Mouse (Mus musculus) heart, embryonic 11.5 days (tissue): ENCODE measurements at regions not wholly inside any gene's neighbourhood (a gene's known extent, or its start where the extent isn't known, plus 50 kb on each side); places are given as distances from the start of the nearest gene placed in this dataset.

Experiments
- ATAC-seq: fragments of 200-750 bp; cut with Nextera tagmentation; replicated peaks from 2 replicates; pipeline ENCODE4 v1.8.0; 2017; ENCODE audit warnings: moderate library complexity; ENCODE audit not compliant: insufficient number of reproducible peaks, low FRiP score, low TSS enrichment
- H3K27ac ChIP-seq: fragments of 300-500 bp; sonication (generic); 2 replicates; pipeline ENCODE4 v1.5.1; 2014; ENCODE audit warnings: mild to moderate bottlenecking, low read depth, low read length
- H3K27me3 ChIP-seq: fragments of 300-500 bp; sonication (generic); 2 replicates; pipeline ENCODE4 v1.6.1; 2014; ENCODE audit warnings: mild to moderate bottlenecking, low read length, mixed read lengths; ENCODE audit not compliant: control insufficient read depth, insufficient read depth
- H3K36me3 ChIP-seq: fragments of 300-500 bp; sonication (generic); 2 replicates; pipeline ENCODE4 v1.6.1; 2014; ENCODE audit warnings: mild to moderate bottlenecking, low read length, moderate library complexity, mixed read lengths; ENCODE audit not compliant: control insufficient read depth, insufficient read depth
- H3K4me1 ChIP-seq: fragments of 300-500 bp; sonication (generic); 2 replicates; pipeline ENCODE4 v1.6.1; 2014; ENCODE audit warnings: low read length; ENCODE audit not compliant: control insufficient read depth, insufficient read depth
- H3K4me2 ChIP-seq: fragments of 300-500 bp; sonication (generic); 2 replicates; pipeline ENCODE4 v1.6.1; 2014; ENCODE audit warnings: mild to moderate bottlenecking, moderate library complexity
- H3K4me3 ChIP-seq: fragments of 300-500 bp; sonication (generic); 2 replicates; pipeline ENCODE4 v1.5.1; 2014; ENCODE audit warnings: low read depth, low read length
- H3K9ac ChIP-seq: fragments of 300-500 bp; sonication (generic); 2 replicates; pipeline ENCODE4 v1.6.1; 2014; ENCODE audit warnings: mild to moderate bottlenecking, low read depth, low read length, moderate library complexity
- H3K9me3 ChIP-seq: fragments of 300-500 bp; sonication (generic); replicated peaks from 2 replicates; pipeline ENCODE4 v1.6.1; 2016; ENCODE audit warnings: low read length; ENCODE audit not compliant: control insufficient read depth
- WGBS: fragments of 180-500 bp; shearing (Covaris S2); extraction: QIAGEN DNeasy Blood & Tissue Kit; methylation state at CpG from one replicate; pipeline ENCODE4 v1.1.7; 2014; ENCODE audit not compliant: insufficient replicate concordance; 5-methylcytosine and 5-hydroxymethylcytosine counted together

DNA sequence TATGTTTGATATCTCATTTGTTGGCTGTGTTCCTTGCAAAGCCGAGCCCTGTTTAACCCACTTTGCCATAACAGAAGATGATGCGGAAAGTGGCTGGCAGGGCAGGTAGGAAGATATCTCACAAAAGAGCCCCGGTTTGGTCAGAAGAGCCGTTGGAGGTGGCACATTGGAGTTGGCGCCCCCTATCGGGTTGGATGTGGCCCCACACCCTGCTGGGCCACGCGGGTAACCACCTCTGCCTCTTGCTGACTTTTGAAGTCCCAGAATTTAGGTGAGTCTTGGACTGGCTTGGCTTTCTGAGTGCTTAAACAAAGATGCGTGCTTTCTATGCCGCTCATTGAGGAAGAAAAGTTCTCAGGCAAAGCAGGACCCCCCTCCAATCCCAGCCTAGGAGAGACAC lies 56.1 kb downstream of the Gm4791 start:
- Histone ChIP-seq H3K27me3 (no peaks in the 10 kb centered on the region; the same call in 1 of the 2 replicates), H3K27ac (no peak overlapping the region), H3K4me3 (no peak overlapping the region), H3K4me2 (no peak overlapping the region), H3K9me3 (peaks cover 4% of the 10 kb centered on the region; the same call in 1 of the 2 replicates), H3K9ac (no peak overlapping the region), H3K4me1 (no peaks in the 10 kb centered on the region), H3K36me3 (no peaks in the 10 kb centered on the region)
- ATAC-seq: no peak
- whole genome bisulfite sequencing: 65% methylated on average over 10 of the region's 10 CpGs

- WGBS: 79% methylated on average over 6 of the region's 6 CpGs
- Histone ChIP-seq H3K27ac (no peak overlapping the region), H3K9ac (no peak overlapping the region), H3K36me3 (no peaks in the 10 kb centered on the region), H3K4me1 (no peaks in the 10 kb centered on the region), H3K4me2 (no peak overlapping the region), H3K27me3 (no peaks in the 10 kb centered on the region; the same call in 1 of the 2 replicates), H3K9me3 (no peaks in the 10 kb centered on the region), H3K4me3 (no peak overlapping the region)
- ATAC-seq: no peak
Observed at GRCm38 (mm10) chr9:47055558-47055957, 57.0 kb downstream of the Gm4791 start.

GRCm38 (mm10) chr9:47059339-47060005 lies 60.9 kb downstream of the Gm4791 start:
- Histone ChIP-seq H3K27ac (no peak overlapping the region), H3K9ac (no peak overlapping the region), H3K4me3 (no peak overlapping the region), H3K4me2 (no peak overlapping the region), H3K4me1 (no peaks in the 10 kb centered on the region), H3K27me3 (no peaks in the 10 kb centered on the region; the same call in 1 of the 2 replicates), H3K36me3 (no peaks in the 10 kb centered on the region), H3K9me3 (no peaks in the 10 kb centered on the region)
- ATAC-seq: no peak
- 77% methylated on average over 7 of the region's 7 CpGs for WGBS

DNA sequence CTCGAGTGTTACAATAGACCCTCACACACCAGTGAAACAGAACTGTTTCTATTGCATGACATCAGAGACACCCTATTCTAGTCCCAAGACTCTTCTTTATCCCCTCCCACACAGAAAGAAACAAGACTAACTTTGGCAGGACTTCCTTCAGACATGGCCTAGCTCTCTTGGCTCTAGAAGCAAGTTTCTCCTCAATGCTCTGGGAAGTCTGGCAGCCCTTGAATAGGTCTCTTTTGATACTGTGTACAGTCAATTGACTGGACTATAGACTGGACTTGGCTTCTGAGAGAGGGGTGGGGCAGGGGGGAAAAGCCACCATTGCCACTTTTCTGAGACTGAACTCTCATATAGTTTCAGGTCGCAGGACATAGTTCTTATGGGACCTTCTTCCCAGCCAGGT lies 62.2 kb downstream of the Gm4791 start:
- WGBS: 73% methylated on average over 2 of the region's 2 CpGs
- H3K36me3 ChIP-seq: no peaks in the 10 kb centered on the region
- no peak overlapping the region for H3K4me2 ChIP-seq

DNA sequence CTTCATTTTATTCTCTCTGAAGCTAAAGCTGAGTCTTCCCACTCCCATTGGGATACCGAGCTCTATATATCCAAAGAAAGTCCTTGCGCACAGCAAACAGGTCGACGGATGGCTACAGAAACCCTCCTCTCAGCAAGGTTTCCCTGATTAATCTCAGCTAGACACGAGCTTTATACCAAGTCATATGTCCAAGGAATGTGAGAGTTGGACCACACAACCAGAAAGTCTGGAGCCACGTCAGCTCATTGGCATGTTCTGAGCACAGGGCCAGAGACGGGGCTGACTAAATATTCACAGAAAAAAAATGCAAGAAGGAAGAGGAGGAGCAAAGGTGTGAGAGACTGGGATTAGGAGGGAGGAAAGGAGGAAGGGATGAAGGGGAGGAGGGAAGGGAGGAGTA lies 64.0 kb downstream of the Gm4791 start:
- H3K4me1 ChIP-seq: no peaks in the 10 kb centered on the region
- no peak for ATAC-seq
- H3K36me3 ChIP-seq: no peaks in the 10 kb centered on the region
- no peaks in the 10 kb centered on the region; the same call in 1 of the 2 replicates for H3K27me3 ChIP-seq
- no peak overlapping the region for H3K9ac ChIP-seq
- H3K4me3 ChIP-seq: no peak overlapping the region
- 78% methylated on average over 7 of the region's 7 CpGs for WGBS
- H3K9me3 ChIP-seq: no peaks in the 10 kb centered on the region
- H3K27ac ChIP-seq: no peak overlapping the region
- no peak overlapping the region for H3K4me2 ChIP-seq

More for the DNA sequence above, 62.2 kb downstream of the Gm4791 start:
- no peak for ATAC-seq
- Histone ChIP-seq H3K4me3 (no peak overlapping the region), H3K9me3 (no peaks in the 10 kb centered on the region), H3K27me3 (no peaks in the 10 kb centered on the region; the same call in 1 of the 2 replicates), H3K4me1 (no peaks in the 10 kb centered on the region), H3K9ac (no peak overlapping the region), H3K27ac (no peak overlapping the region)

- Histone ChIP-seq H3K4me2 (no peak overlapping the region), H3K27ac (no peak overlapping the region), H3K9ac (no peak overlapping the region), H3K9me3 (no peaks in the 10 kb centered on the region), H3K36me3 (no peaks in the 10 kb centered on the region), H3K4me3 (no peak overlapping the region), H3K4me1 (no peaks in the 10 kb centered on the region), H3K27me3 (no peaks in the 10 kb centered on the region)
- 66% methylated on average over 5 of the region's 5 CpGs for WGBS
- no peak for ATAC-seq
Observed at GRCm38 (mm10) chr9:47063751-47064150, 65.2 kb downstream of the Gm4791 start.

DNA sequence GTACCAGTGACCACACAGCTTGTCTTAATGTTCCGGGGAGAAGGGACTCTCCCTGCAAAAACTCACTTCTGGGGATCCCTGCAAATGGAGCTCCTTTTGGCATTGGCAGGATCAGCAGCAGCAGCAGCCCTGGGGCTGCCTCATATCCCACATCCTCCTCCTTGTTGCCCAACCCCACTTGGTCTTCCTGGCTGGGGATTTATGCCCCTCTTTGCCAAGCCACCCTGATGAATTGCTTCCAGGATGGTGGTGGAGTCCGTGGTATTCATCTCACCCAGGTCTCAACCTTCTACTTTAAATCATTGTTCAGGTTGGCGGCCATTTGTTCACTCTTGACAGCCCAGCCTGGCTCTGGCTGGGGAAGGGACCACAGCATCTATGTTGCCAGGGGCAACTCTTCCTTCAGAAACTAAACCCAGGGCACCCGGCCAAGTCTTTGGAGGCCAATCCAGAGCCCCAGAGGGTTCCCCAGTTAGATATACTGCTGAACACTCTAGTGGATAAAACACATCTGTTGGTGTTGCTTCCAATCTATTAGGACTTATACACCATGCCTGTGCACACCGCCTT lies 66.0 kb downstream of the Gm4791 start:
- H3K36me3 ChIP-seq: no peaks in the 10 kb centered on the region
- no peak overlapping the region for H3K27ac ChIP-seq
- 77% methylated on average over 5 of the region's 5 CpGs for WGBS
- no peak overlapping the region for H3K9ac ChIP-seq
- no peak overlapping the region for H3K4me3 ChIP-seq
- H3K4me1 ChIP-seq: peaks cover 4% of the 10 kb centered on the region; the same call in 1 of the 2 replicates
- H3K27me3 ChIP-seq: no peaks in the 10 kb centered on the region
- no peaks in the 10 kb centered on the region for H3K9me3 ChIP-seq
- no peak overlapping the region for H3K4me2 ChIP-seq
- ATAC-seq: no peak

- no peak overlapping the region; the same call in 1 of the 2 replicates for H3K27ac ChIP-seq
- ATAC-seq: no peak
- H3K4me3 ChIP-seq: no peak overlapping the region
- H3K9ac ChIP-seq: no peak overlapping the region
- no peaks in the 10 kb centered on the region for H3K36me3 ChIP-seq
- 19% methylated on average over 5 of the region's 5 CpGs for WGBS
- peaks cover 7% of the 10 kb centered on the region; the same call in 1 of the 2 replicates for H3K4me1 ChIP-seq
- H3K27me3 ChIP-seq: no peaks in the 10 kb centered on the region
- no peaks in the 10 kb centered on the region for H3K9me3 ChIP-seq
- H3K4me2 ChIP-seq: no peak overlapping the region
Observed at GRCm38 (mm10) chr9:47069436-47069835, 70.9 kb downstream of the Gm4791 start.

DNA sequence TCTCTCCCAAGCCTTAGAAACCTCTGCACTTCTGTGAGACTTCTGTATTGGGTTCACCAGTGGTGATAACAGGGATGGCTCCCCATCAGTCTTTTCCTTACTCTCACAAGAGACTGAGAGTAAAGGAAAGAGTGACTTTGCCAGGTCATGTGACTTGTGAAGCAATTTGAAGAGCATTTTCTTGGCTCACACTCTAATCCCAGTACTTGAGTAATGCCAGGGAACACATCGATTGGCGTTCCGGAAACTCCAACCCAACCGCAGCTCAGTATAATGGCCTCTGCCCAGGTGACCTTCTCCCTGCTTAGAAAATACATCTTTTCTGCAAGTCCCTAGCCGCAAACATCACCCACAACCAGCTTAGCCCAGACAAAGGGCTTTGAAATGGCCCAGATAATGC lies 72.4 kb downstream of the Gm4791 start:
- no peaks in the 10 kb centered on the region for H3K36me3 ChIP-seq
- no peak overlapping the region for H3K27ac ChIP-seq
- H3K9me3 ChIP-seq: no peaks in the 10 kb centered on the region
- H3K4me1 ChIP-seq: peaks cover 7% of the 10 kb centered on the region; the same call in 1 of the 2 replicates
- H3K27me3 ChIP-seq: no peaks in the 10 kb centered on the region
- H3K9ac ChIP-seq: no peak overlapping the region
- no peak for ATAC-seq
- 86% methylated on average over 5 of the region's 5 CpGs for WGBS
- no peak overlapping the region for H3K4me2 ChIP-seq
- no peak overlapping the region for H3K4me3 ChIP-seq
